Mouse (Mus musculus) hindbrain, embryonic 10.5 days (tissue): ENCODE measurements at regions not wholly inside any gene's neighbourhood (a gene's known extent, or its start where the extent isn't known, plus 50 kb on each side); places are given as distances from the start of the nearest gene placed in this dataset.
A peak's percentile ranks its signal among the peaks of the same experiment; 100 is the strongest.

ENCODE experiments used
- DNase-seq: peaks from one replicate; pipeline ENCODE4 v3.0.0-alpha.2; 2017; ENCODE audit warnings: low spot score
- H3K27ac ChIP-seq: fragments of 300-500 bp; sonication (generic); 2 replicates; pipeline ENCODE4 v1.5.1; 2016; ENCODE audit warnings: mild to moderate bottlenecking, moderate library complexity
- H3K27me3 ChIP-seq: fragments of 300-500 bp; sonication (generic); 2 replicates; pipeline ENCODE4 v1.6.1; 2016; ENCODE audit warnings: mild to moderate bottlenecking; ENCODE audit not compliant: poor library complexity, insufficient read depth, severe bottlenecking
- H3K36me3 ChIP-seq: fragments of 300-500 bp; sonication (generic); 2 replicates; pipeline ENCODE4 v1.6.1; 2016; ENCODE audit warnings: mild to moderate bottlenecking, moderate library complexity
- H3K4me1 ChIP-seq: fragments of 300-500 bp; sonication (generic); replicated peaks from 2 replicates; pipeline ENCODE4 v1.6.1; 2016; ENCODE audit warnings: mild to moderate bottlenecking
- H3K4me3 ChIP-seq: fragments of 300-500 bp; sonication (generic); 2 replicates; pipeline ENCODE4 v1.5.1; 2016; ENCODE audit warnings: mild to moderate bottlenecking, moderate library complexity
- H3K9me3 ChIP-seq: fragments of 300-500 bp; sonication (generic); 2 replicates; pipeline ENCODE4 v1.6.1; 2016; ENCODE audit warnings: mild to moderate bottlenecking, moderate library complexity
- WGBS: fragments of 180-500 bp; shearing (Covaris S2); methylation state at CpG from one replicate; pipeline ENCODE4 v1.1.7; 2016; 5-methylcytosine and 5-hydroxymethylcytosine counted together

DNA sequence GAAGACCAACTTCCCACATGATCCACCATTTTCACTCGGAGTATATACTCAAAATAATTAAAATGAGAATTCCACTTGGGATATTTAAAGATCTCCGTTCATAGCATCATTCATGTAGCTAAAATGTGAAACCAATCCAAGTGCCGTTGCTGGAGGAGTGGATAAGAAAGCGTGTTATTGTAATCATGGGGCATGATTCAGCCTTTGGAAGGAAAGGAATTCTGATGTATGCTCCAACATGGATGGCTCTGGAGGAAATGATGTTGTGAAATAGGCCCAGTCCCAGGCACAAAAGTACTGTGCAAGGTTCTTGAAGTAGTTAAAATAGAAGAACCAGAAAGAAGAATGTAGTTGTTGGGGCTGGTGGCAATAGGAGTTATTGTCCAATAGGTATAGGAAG lies 64.7 kb upstream of the Rbms1 start:
- Histone ChIP-seq H3K36me3 (no peaks in the 10 kb centered on the region), H3K27me3 (no peaks in the 10 kb centered on the region), H3K9me3 (no peaks in the 10 kb centered on the region), H3K27ac (no peak overlapping the region), H3K4me3 (no peak overlapping the region), H3K4me1 (no peaks in the 10 kb centered on the region)
- WGBS, result 90% methylated on average over 4 of the region's 4 CpGs
- DNase-seq, result no peak

DNA sequence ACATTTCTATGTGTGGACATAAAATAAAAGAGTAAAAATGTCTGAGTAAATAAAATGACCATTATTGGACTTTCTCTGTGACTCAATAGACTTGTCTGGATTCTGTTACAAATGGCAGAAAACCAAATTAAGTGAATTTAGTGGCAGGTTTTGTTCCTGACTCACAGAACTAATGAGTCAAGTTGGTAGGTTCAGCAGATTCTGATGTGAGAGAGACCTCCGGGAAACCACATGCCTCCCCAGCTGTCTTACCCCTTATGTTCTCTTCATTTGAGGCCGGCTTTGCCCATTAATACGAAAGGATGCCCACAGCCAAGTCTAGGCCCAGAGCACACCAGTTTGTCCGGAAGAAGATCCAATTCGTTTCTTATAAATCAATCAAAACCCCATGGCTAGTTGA lies 59.4 kb upstream of the Rbms1 start:
- no peak overlapping the region for H3K4me3 ChIP-seq
- H3K27ac ChIP-seq, result no peak overlapping the region
- H3K36me3 ChIP-seq, result no peaks in the 10 kb centered on the region
- H3K27me3 ChIP-seq, result no peaks in the 10 kb centered on the region
- no peaks in the 10 kb centered on the region for H3K4me1 ChIP-seq
- WGBS, result 92% methylated on average over 5 of the region's 5 CpGs
- 0 out of 2 replicates have a peak, but pooled peaks cover 3% of the 10 kb centered on the region for H3K9me3 ChIP-seq
- DNase-seq, result no peak

DNA sequence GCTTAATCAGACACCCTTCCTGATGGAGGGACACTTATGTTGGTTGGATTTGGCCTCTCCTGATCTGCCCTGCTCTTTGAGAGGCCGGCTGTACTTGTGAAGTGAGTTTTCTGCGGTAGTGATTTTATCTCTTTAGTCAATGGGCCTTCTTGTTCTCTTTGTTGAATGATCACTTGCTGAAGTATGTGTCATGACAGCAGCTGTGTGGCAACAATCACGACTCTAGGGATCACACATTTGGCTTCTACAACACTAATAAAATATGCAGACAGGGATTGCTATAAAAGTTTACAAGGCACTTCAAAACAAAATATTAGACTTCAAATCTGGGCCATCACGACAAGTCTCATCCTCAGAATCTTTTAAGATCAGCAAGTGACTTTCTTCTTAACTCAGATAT lies 57.8 kb upstream of the Rbms1 start:
- no peaks in the 10 kb centered on the region for H3K36me3 ChIP-seq
- 79% methylated on average over 4 of the region's 4 CpGs for WGBS
- no peak for DNase-seq
- no peaks in the 10 kb centered on the region for H3K4me1 ChIP-seq
- H3K4me3 ChIP-seq, result no peak overlapping the region
- H3K9me3 ChIP-seq, result 0 out of 2 replicates have a peak, but pooled peaks cover 3% of the 10 kb centered on the region
- no peak overlapping the region for H3K27ac ChIP-seq
- no peaks in the 10 kb centered on the region for H3K27me3 ChIP-seq

DNA sequence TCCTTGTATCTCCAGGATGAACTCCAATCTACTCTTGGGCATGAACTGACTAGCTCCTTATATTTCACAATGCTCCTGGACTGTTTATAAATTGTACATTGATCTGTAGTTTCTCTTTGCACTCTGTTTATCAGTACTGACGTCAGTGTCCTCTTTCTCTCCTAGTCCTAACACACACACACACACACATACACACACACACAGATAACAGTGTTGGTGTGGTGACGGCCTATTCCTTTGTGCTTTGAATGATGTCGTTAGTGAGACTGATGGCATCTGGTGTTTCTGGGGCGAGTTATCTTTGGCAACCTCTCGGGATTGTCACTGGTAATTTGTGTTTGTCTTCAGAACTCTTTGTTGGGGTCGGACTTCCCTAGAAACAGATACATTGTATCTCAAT lies 50.0 kb upstream of the Rbms1 start:
- 56% methylated on average over 6 of the region's 6 CpGs for WGBS
- DNase-seq, result peak; percentile 3
- no peak overlapping the region for H3K4me3 ChIP-seq
- no peaks in the 10 kb centered on the region for H3K4me1 ChIP-seq
- no peak overlapping the region for H3K27ac ChIP-seq
- no peaks in the 10 kb centered on the region for H3K36me3 ChIP-seq
- peaks cover 6% of the 10 kb centered on the region; the same call in 1 of the 2 replicates for H3K9me3 ChIP-seq
- no peaks in the 10 kb centered on the region for H3K27me3 ChIP-seq
